Mouse (Mus musculus) thymus, adult 2 months (tissue): ENCODE results near the gene Dna2. TPM values are rescaled to one million over a fixed set of nuclear protein-coding genes. Genes with fewer than 3 reads are reported as not detected.
"Not testable (repeated sequence)": the region's sequence is repeated elsewhere in the genome, so short reads cannot be mapped to it uniquely, and the experiment has no call there.

Source experiments
- DNase-seq: peaks from one replicate; pipeline ENCODE4 v3.0.0; 2021
- H3K27ac ChIP-seq: fragments of 200-500 bp; 2 replicates; pipeline ENCODE4 v1.5.1; 2012; ENCODE audit warnings: low read length, control low read depth; ENCODE audit not compliant: control insufficient read depth, insufficient read depth
- H3K27me3 ChIP-seq: fragments of 200-500 bp; 2 replicates; pipeline ENCODE4 v1.6.1; 2012; ENCODE audit warnings: mild to moderate bottlenecking, low read length, moderate library complexity, mixed read lengths; ENCODE audit not compliant: control insufficient read depth, insufficient read depth
- H3K36me3 ChIP-seq: fragments of 200-500 bp; 2 replicates; pipeline ENCODE4 v1.6.1; 2012; ENCODE audit warnings: mild to moderate bottlenecking, low read length, moderate library complexity; ENCODE audit not compliant: control insufficient read depth, insufficient read depth
- H3K4me1 ChIP-seq: fragments of 200-500 bp; replicated peaks from 2 replicates; pipeline ENCODE4 v1.6.1; 2012; ENCODE audit warnings: low read length; ENCODE audit not compliant: control insufficient read depth, insufficient read depth
- H3K4me3 ChIP-seq: fragments of 200-500 bp; 2 replicates; pipeline ENCODE4 v1.5.1; 2012; ENCODE audit warnings: mild to moderate bottlenecking, low read length, control low read depth, moderate library complexity; ENCODE audit not compliant: control insufficient read depth, insufficient read depth
- CTCF ChIP-seq: fragments of 200-500 bp; IDR thresholded peaks from 2 replicates; pipeline ENCODE4 v1.5.1; 2012; ENCODE audit warnings: mild to moderate bottlenecking, control low read depth, low read length, moderate library complexity, borderline replicate concordance; ENCODE audit not compliant: control insufficient read depth, poor library complexity, insufficient read depth; ENCODE audit errors: extremely low read depth
- POLR2A ChIP-seq: fragments of 200-500 bp; IDR thresholded peaks from 2 replicates; pipeline ENCODE4 v1.6.1; 2012; ENCODE audit warnings: mild to moderate bottlenecking, low read length, control low read depth, moderate library complexity; ENCODE audit not compliant: control insufficient read depth, poor library complexity, insufficient read depth; ENCODE audit errors: extremely low read depth
- WGBS: fragments of 180-500 bp; shearing (Covaris S2); methylation state at CpG from one replicate; pipeline ENCODE4 v1.1.7; 2018; 5-methylcytosine and 5-hydroxymethylcytosine counted together
- polyA plus RNA-seq: library from polyadenylated mRNA; depleted of rRNA; stranded (reverse); fragments of >200 nt; gene quantifications from 2 replicates; pipeline ENCODE4 v1.2.3, GENCODE M21; 2012

Gene Dna2
- polyA plus RNA-seq, 1 experiment = 20.0 TPM

GRCm38 (mm10) chr10:62906336-62906735, 40.5 kb upstream of the Dna2 start:
- H3K4me1 ChIP-seq = no peaks in the 10 kb centered on the region
- TF ChIP-seq CTCF (no peak), POLR2A (no peak)
- WGBS = 96% methylated on average over 7 of the region's 7 CpGs

GRCm38 (mm10) chr10:62908896-62909295, 37.9 kb upstream of the Dna2 start, which contains the start of gene Tet1:
TSS of gene Tet1 (minus strand) at chr10:62908996.
- not testable (repeated sequence) for H3K27me3 ChIP-seq, DNase-seq, H3K4me3 ChIP-seq, H3K36me3 ChIP-seq, H3K27ac ChIP-seq, H3K4me1 ChIP-seq
- WGBS = no CpG with 5 or more reads among the region's 1 CpGs

More at GRCm38 (mm10) chr10:62906336-62906735, 40.5 kb upstream of the Dna2 start:
- H3K27ac ChIP-seq = no peak overlapping the region
- no peak overlapping the region for H3K4me3 ChIP-seq
- DNase-seq = no peak
- no peaks in the 10 kb centered on the region for H3K36me3 ChIP-seq
- H3K27me3 ChIP-seq = no peaks in the 10 kb centered on the region

DNA sequence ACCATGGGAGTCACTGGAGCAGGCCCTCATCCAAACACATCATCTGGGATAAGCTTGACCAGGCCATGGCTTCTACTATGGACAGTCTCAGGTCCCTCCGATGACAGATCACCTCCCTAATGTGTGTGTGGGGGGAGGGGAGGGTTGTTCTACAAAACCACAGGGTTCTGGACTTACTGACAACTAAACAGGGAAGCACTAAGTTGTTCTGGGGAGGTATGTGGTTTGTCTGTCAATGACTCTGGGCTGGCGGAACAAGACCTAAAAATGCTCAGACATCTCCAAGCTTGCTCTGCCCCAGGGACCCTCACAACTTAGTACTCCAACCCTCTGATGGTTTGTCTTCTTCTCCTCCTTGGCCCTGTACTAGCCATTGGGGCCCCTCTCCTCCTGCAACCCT, 35.7 kb upstream of the Dna2 start:
- 50% methylated on average over 2 of the region's 2 CpGs for WGBS
- DNase-seq = no peak

DNA sequence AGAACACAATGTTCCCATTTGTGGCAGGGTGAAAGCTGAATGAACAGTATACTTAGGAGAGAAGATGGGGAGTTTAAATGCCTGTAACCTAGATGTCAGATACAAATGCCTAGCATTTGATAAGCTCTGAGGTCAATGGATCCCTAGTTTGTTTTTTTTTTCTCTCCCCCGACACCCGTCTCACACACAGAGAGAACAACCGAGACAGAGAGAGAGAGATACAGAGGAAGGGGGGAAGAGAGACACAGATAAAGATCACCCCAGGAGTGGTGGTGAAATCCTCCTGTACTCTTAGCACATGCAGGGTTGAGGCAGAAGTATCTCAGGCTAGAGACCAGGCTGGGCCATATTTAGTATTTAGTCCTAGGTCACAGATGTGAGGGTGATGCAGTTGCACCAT, 27.8 kb upstream of the Dna2 start:
- Histone ChIP-seq H3K27me3 (no peaks in the 10 kb centered on the region), H3K4me3 (no peak overlapping the region), H3K27ac (no peak overlapping the region), H3K36me3 (no peaks in the 10 kb centered on the region), H3K4me1 (peaks cover 11% of the 10 kb centered on the region)
- 48% methylated on average over 3 of the region's 3 CpGs for WGBS
- TF ChIP-seq CTCF (no peak), POLR2A (no peak)
- no peak for DNase-seq

More for the DNA sequence above, 35.7 kb upstream of the Dna2 start:
- Histone ChIP-seq H3K27ac (no peak overlapping the region), H3K4me3 (no peak overlapping the region), H3K36me3 (no peaks in the 10 kb centered on the region), H3K27me3 (no peaks in the 10 kb centered on the region), H3K4me1 (no peaks in the 10 kb centered on the region)
- TF ChIP-seq CTCF (no peak), POLR2A (no peak)

DNA sequence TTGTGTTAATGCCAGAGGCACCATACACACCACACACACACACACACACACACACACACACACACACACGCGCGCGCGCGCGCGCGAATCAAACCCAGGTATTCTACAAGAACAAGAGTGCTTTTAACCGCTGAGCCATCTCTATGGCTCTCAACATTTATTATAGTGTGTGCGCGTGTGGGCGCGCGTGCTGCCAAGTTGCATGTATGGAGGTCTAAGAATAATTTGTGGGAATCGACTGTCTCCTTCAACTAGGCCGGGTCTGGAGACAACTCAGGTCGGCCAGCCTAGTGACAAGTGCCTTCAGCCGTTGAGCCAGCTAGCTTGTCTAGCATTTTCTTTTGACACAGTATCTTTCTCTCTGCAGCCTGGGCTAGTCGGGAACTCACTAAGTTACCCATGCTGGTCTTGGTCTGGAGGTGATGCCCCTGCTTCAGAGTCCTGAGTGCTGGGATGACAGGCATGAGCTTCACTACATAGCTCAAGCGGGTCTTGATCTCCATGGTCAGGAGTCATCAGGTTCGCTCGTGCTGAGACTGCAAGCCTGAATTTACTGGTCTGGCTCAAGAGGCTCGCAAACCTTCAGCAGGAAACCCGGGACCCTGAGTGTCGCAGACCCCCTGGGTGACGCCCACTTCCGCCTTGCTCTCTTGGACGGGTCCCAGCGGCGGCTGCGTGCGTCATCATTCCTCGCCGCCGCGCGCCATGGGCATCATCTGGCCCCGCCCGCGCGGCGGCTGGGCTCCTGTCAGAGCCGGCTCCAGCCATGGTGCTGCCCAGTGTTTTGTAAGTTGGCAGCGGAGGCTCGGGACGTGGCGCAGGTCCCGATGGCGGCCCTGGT, 26.7 kb upstream of the Dna2 start, which contains the start of gene Slc25a16:
Slc25a16 (plus strand) TSS at position 709 of the 841 bp plus-strand sequence.
- H3K27ac ChIP-seq = peak within 1 kb of the TSS; percentile 52; the same call in 1 of the 2 replicates
- H3K4me1 ChIP-seq = peaks cover 11% of the 10 kb centered on the region
- H3K4me3 ChIP-seq = peak within 1 kb of the TSS; percentile 83
- TF ChIP-seq CTCF (no peak), POLR2A (peak; percentile 56)
- H3K36me3 ChIP-seq = no peaks in the 10 kb centered on the region
- peak; percentile 90 for DNase-seq
- no peaks in the 10 kb centered on the region for H3K27me3 ChIP-seq
- 5% methylated on average over 50 of the region's 50 CpGs for WGBS

DNA sequence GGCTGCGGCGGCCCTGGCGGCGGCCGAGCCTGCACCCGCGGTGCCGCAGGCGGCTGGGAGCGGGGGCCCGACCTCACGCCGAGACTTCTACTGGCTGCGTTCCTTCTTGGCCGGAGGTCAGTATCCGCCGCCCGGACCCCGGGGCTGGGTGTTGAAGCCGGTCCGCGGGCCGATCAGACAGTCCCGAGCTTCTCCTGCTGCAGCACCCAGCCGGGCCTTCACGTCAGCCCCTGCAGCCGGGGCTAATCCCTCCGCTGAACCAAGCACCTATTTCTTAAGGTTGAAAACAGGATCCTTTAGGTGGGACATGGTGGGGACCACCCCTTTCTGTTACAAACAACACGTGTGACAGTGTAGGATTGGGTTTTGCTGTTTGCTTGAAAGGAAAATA, 26.1 kb upstream of the Dna2 start:
- H3K27me3 ChIP-seq = no peaks in the 10 kb centered on the region
- no peaks in the 10 kb centered on the region for H3K36me3 ChIP-seq
- H3K27ac ChIP-seq = no peak overlapping the region
- no peak for TF ChIP-seq POLR2A
- no peak for TF ChIP-seq CTCF
- H3K4me3 ChIP-seq = peak overlapping the region; percentile 83
- no peak for DNase-seq
- under 1% methylated on average over 29 of the region's 29 CpGs for WGBS
- H3K4me1 ChIP-seq = peaks cover 11% of the 10 kb centered on the region
